Mouse (Mus musculus): Measurements from ENCODE around the gene Tubgcp2. TPM values are rescaled to one million over a fixed set of nuclear protein-coding genes. Genes with fewer than 3 reads are reported as not detected.

Gene Tubgcp2
- total RNA-seq, 2 experiments from 2014 or later: 18.5 to 22.8 TPM

- no peak for DNase-seq (ENCODE audit: low spot score in 2 of 2)
Measured at GRCm38 (mm10) chr7:140048361-140049114, 12.1 kb upstream of the Tubgcp2 start, which contains the start of gene Msx3. Gene Msx3, minus strand, starts transcription at chr7:140049089.

- DNase-seq (ENCODE audit: low spot score in 2 of 2): no peak
Measured at GRCm38 (mm10) chr7:140047811-140048311, 11.4 kb upstream of the Tubgcp2 start.

GRCm38 (mm10) chr7:140045546-140045945, 9.1 kb upstream of the Tubgcp2 start:
- DNase-seq (ENCODE audit: low spot score in 2 of 2): no peak

- no peak for DNase-seq (ENCODE audit: low spot score in 2 of 2)
Measured at GRCm38 (mm10) chr7:140042728-140043127, 6.3 kb upstream of the Tubgcp2 start.

- no peak for DNase-seq (ENCODE audit: low spot score in 2 of 2)
Measured at GRCm38 (mm10) chr7:140037171-140037555, 694 bp upstream of the Tubgcp2 start.

- DNase-seq (ENCODE audit: low spot score in 2 of 2): no peak
Measured at GRCm38 (mm10) chr7:140035456-140035855, 1.0 kb downstream of the Tubgcp2 start.

GRCm38 (mm10) chr7:140033386-140033785, 3.1 kb downstream of the Tubgcp2 start:
- no peak for DNase-seq (ENCODE audit: low spot score in 2 of 2)

- no peak for DNase-seq (ENCODE audit: low spot score in 2 of 2)
Measured at GRCm38 (mm10) chr7:140032366-140032765, 4.1 kb downstream of the Tubgcp2 start.

GRCm38 (mm10) chr7:140031771-140032170, 4.7 kb downstream of the Tubgcp2 start:
- DNase-seq (ENCODE audit: low spot score in 2 of 2): no peak

- no peak for DNase-seq (ENCODE audit: low spot score in 2 of 2)
Measured at GRCm38 (mm10) chr7:140011336-140011735, 25.1 kb downstream of the Tubgcp2 start.

- DNase-seq (ENCODE audit: low spot score in 2 of 2): no peak
Measured at GRCm38 (mm10) chr7:140007781-140008180, 28.7 kb downstream of the Tubgcp2 start.

GRCm38 (mm10) chr7:140006861-140007611, 29.4 kb downstream of the Tubgcp2 start:
- DNase-seq (ENCODE audit: low spot score in 2 of 2): no peak

GRCm38 (mm10) chr7:140004666-140005065, 31.8 kb downstream of the Tubgcp2 start:
- no peak for DNase-seq (ENCODE audit: low spot score in 2 of 2)

- no peak for DNase-seq (ENCODE audit: low spot score in 2 of 2)
Measured at GRCm38 (mm10) chr7:140001086-140001740, 35.3 kb downstream of the Tubgcp2 start.

GRCm38 (mm10) chr7:139998691-139999350, 37.6 kb downstream of the Tubgcp2 start:
- DNase-seq (ENCODE audit: low spot score in 2 of 2): no peak

GRCm38 (mm10) chr7:139994676-139995075, 41.8 kb downstream of the Tubgcp2 start:
- DNase-seq (ENCODE audit: low spot score in 2 of 2): peak; percentile 56 to 65

GRCm38 (mm10) chr7:139994202-139994601, 42.3 kb downstream of the Tubgcp2 start:
- DNase-seq (ENCODE audit: low spot score in 2 of 2): no peak

GRCm38 (mm10) chr7:139993532-139993931, 42.9 kb downstream of the Tubgcp2 start:
- DNase-seq (ENCODE audit: low spot score in 2 of 2): no peak

GRCm38 (mm10) chr7:139992406-139992805, 44.1 kb downstream of the Tubgcp2 start, which contains the start of gene Adam8:
Gene Adam8, minus strand, starts transcription at chr7:139992562.
- peak in 1 of 2 experiments; percentile 30 for DNase-seq (ENCODE audit: low spot score in 2 of 2)

GRCm38 (mm10) chr7:139990864-139991394, 45.5 kb downstream of the Tubgcp2 start:
- DNase-seq (ENCODE audit: low spot score in 2 of 2): no peak

- no peak for DNase-seq (ENCODE audit: low spot score in 2 of 2)
Measured at GRCm38 (mm10) chr7:139988272-139988671, 48.2 kb downstream of the Tubgcp2 start.

Measured in adrenal gland, adult 18-20 months (tissue).